Mouse (Mus musculus) frontal cortex, postnatal 36 days (tissue): ENCODE data around the gene Myom3.
"Not testable (repeated sequence)": the region's sequence is repeated elsewhere in the genome, so short reads cannot be mapped to it uniquely, and the experiment has no call there.

ENCODE experiments used
- DNase-seq, 2 experiments: peaks; one replicate each; pipeline ENCODE4 v3.0.0; 2022; ENCODE audit warnings: low spot score in 2 of 2

Myom3 gene

GRCm38 (mm10) chr4:135759356-135759976 lies at the start of gene Myom3:
Myom3 (plus strand) TSS chr4:135759715.
- DNase-seq = no peak

GRCm38 (mm10) chr4:135710392-135710791 lies 49.1 kb upstream of the Myom3 start:
- DNase-seq = no peak

GRCm38 (mm10) chr4:135714776-135715175 lies 44.7 kb upstream of the Myom3 start:
- peak; percentile 39 to 48 for DNase-seq

GRCm38 (mm10) chr4:135716438-135716837 lies 43.1 kb upstream of the Myom3 start:
- not testable (repeated sequence) for DNase-seq

- no peak for DNase-seq
These were observed 36.8 kb upstream of the Myom3 start for GRCm38 (mm10) chr4:135722540-135723290.

DNA sequence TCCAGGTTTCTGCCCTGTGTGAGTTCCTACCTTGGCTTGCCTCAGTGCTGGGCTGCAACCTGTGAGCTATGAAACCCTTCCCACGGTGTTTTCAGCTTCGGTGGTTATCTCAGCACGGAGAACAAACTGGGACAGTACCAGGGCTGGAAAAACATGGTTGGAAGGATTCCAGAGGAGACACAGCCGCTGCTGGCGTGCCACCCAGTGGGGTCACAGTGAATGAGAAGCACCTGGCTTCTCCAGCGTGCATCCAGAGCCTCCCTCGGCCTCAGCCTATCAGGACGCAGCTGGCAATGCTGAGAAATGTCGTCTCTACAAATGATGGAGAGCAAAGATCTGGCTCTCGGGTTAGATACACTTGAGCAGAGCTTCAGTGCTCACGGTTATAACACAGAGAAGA lies 33.1 kb upstream of the Myom3 start:
- DNase-seq = no peak

GRCm38 (mm10) chr4:135727817-135728216 lies 31.7 kb upstream of the Myom3 start, which contains the start of gene Il22ra1:
Il22ra1 (plus strand) TSS chr4:135728172.
- no peak for DNase-seq

DNA sequence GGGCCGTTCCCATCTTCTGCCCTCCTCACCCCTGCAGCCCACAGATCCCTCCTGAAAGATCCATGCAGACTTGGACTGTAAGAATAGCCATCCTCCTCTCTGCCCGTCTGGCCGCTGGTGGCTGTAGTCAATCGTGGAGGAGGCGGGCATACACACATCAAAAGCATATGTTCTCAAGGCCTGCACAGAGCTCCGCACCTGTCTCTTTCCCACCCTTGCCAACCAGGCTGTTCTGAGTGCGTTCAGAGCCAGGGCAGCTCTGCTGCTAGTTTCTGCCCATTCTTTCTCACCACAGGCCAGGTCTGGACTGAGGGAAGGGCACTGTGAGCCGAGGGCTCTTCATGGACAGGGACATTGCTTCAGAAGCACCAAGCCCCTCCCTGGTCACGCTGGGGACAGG lies 29.3 kb upstream of the Myom3 start:
- peak; percentile 10 to 29 for DNase-seq

GRCm38 (mm10) chr4:135730951-135731350 lies 28.6 kb upstream of the Myom3 start:
- no peak for DNase-seq

DNA sequence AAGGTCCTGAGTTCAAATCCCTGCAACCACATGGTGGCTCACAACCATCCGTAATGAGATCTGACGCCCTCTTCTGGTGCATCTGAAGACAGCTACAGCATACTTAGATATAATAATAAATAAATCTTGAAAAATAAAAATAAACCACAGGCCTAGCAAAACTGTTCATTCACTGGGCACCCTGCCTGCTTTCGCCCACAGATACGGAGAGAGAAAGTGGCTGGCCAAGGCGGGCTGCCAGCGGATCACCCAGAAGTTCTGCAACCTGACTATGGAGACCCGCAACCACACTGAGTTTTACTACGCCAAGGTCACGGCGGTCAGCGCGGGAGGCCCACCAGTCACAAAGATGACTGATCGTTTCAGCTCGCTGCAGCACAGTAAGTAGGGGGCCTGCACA lies 25.6 kb upstream of the Myom3 start:
- DNase-seq = peak; percentile 24 to 59

DNA sequence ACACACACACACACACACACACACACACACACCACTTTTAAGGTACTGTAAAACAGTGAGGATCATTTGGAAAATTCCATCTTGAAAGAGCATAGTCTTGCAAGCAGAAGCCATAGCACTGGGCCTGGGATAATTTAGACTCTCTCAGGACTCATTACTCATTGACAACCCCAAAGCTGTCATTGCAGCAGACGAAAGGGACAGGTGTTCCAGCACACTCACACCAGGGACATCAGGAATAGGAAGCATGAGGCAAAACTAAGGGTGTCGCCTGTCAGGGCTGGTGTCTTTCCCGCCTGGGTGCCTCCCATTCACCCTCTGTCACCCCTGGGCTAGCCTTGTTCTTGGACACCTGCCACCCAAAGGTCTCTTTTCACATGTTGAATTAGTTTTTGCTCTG lies 22.6 kb upstream of the Myom3 start:
- DNase-seq = no peak

GRCm38 (mm10) chr4:135738237-135738636 lies 21.3 kb upstream of the Myom3 start:
- DNase-seq = no peak

- no peak for DNase-seq
These were observed 20.4 kb upstream of the Myom3 start for GRCm38 (mm10) chr4:135739148-135739547.

DNA sequence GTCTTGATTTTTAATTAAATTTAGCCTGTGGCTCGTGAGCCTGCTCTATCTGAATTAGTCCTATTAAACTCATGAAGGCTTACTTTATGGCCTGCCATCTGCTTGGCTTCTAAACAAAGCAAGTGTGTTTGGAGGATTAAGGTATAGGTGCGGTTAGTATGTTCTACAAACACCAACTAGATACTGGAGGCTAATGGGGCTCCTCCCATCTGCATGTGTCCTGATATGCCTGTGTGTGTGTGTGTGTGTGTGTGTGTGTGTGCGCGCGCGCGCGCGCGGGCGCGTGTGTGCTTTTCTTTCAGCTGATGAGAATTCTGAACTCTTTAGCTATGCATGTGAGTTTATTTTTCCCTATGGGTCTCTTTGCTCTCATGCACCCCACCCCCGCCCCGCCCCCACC lies 19.8 kb upstream of the Myom3 start:
- DNase-seq = no peak

- DNase-seq = no peak
These were observed 16.0 kb upstream of the Myom3 start for GRCm38 (mm10) chr4:135743520-135743919.

DNA sequence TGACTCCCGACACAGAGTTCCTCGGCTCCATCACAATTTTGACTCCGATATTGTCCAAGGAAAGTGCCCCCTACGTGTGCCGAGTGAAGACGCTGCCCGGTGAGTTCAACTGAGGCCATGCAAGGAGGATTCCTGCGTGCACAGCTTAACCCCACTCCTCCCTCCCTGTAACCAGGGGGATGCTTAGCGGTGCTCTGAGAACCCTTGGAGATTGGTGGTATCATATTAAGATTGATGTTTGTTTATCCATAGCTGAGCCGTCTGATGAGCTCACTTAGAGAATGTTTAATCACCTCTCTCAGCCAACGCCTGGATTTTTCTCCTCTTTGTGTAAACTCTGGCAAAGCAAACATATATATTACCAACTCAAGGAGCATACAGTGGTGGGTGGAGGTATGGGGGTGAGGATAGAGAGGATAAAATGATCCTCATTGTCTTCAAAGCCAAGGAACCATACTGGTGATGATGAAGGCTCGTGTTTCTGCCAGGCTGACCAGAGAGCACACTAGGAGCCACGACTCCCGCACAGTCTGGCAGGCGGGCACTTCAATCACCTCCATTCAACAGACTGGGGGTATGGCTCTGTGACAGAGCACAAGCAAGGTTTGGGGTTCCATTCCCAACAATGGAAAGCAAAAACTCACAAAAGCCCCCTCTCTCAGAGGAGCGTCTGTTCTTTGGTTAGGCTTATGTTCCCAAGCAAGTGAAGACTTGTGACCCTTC lies 14.6 kb upstream of the Myom3 start:
- DNase-seq = no peak

- DNase-seq = no peak
These were observed 13.9 kb upstream of the Myom3 start for GRCm38 (mm10) chr4:135745613-135746012.

- no peak for DNase-seq
These were observed 8.6 kb upstream of the Myom3 start for GRCm38 (mm10) chr4:135750896-135751295.

GRCm38 (mm10) chr4:135752106-135752778 lies 7.3 kb upstream of the Myom3 start:
- DNase-seq = no peak

- no peak for DNase-seq
These were observed 6.7 kb upstream of the Myom3 start for GRCm38 (mm10) chr4:135752779-135753164.

DNA sequence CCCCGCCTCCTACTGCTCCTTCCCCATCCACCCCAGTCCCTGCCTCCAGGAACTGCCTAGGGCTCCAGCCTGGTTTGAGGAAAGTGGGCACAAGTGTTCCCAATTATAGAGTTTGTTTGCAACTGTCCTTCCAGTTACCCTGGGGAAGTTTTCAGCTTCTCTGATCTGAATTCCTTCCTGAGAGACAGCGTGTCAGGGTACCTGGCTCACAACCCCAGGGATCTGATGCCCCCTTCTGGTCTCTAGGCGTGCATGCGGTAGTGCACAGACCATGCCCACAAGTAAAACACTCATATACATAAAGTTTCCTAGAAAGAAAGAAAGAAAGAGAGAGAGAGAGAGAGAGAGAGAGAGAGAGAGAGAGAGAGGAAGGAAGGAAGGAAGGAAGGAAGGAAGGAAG lies 1.2 kb upstream of the Myom3 start:
- no peak for DNase-seq

DNA sequence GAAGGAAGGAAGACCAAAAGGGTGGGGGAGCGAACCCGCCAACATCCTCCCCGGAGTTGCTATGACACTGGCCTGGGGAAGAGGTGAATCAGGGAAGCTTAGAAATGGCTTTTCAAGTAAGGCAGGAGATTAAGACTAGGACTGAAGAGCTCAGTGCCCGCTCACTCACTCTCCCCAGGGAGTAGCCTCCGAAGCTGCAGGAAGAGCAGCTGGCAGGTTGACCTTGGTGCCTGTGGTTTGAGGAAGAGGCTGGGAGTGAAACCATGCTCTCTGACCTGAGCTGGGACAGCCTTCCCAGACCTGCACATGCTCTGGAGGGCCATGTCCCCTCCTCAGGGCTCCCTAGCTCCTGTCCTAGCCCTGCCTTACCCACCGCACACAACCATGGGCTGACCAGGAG lies 690 bp upstream of the Myom3 start:
- no peak for DNase-seq
